Mouse (Mus musculus) gastrocnemius, postnatal 10 days (tissue): Measurements from ENCODE around the gene Ccdc24. TPM values are rescaled to one million over a fixed set of nuclear protein-coding genes. Genes with fewer than 3 reads are reported as not detected.

Source experiments
- DNase-seq: peaks from one replicate; pipeline ENCODE4 v3.0.0; 2021; ENCODE audit warnings: mixed read lengths
- long read RNA-seq, 2 experiments: library from polyadenylated mRNA; stranded (forward); transcript quantifications; one replicate each; pipeline ENCODE4 v2.0.0; 2021
- total RNA-seq, 2 experiments: library from RNA; stranded (reverse); gene quantifications; 2 replicates each; pipeline ENCODE4 v1.2.3; 2021

Gene Ccdc24
- under 1 TPM; 0.70 to 0.81 TPM for total RNA-seq
- long read RNA-seq, experiment 1, partial matches to known transcripts, result 0 of 1 reads
- long read RNA-seq, experiment 1, other reads (novel, unspliced or antisense), result 0 of 1 reads
- long read RNA-seq, experiment 2, result 0 reads

DNA sequence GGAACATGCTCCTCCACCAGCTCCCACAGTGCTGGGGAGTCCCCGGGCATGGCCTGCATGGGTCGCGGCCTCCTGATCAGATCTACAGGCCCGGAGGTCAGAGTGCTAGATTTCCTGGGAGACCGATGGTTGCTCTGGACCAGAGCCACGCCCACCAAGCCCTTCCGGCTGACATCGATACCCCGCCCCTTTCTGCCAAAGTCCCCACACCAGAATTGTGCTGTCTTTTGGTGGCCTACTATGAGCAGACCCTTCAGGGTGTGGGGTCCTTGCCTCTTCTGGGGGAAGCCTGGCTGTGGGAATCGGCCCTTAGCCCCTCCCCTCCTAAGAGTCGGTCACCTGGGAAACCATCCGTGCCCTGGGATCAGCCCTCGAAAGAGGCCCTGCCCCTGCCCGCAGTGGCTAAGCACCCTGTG, at the start of gene Ccdc24:
TSS of gene Ccdc24 (minus strand) at position 87 of the 416 bp plus-strand sequence.
- DNase-seq, result no peak

GRCm38 (mm10) chr4:117921358-117921757, 49.0 kb upstream of the Ccdc24 start:
- DNase-seq, result no peak

DNA sequence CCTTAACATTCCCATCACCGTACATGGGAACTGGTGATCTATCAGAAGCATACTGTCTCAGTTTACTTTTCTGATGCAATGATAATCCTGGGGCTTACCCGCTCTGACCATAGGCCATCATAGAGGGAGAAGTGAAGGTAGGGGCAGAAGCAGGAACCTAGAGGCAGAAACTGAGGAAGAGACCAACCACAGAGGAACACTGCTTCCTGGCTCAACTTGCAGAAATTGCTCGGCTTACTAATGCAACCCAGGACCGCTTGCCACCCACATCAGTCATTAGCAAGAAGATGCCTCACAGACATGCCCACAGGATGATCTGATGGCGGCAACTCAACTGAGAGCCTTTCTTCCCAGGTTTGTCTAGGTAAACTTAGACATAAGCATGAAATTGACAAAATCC, 46.4 kb upstream of the Ccdc24 start:
- DNase-seq, result no peak

- DNase-seq, result no peak
Observed at GRCm38 (mm10) chr4:117918261-117918660, 45.9 kb upstream of the Ccdc24 start.

GRCm38 (mm10) chr4:117917847-117918246, 45.5 kb upstream of the Ccdc24 start:
- DNase-seq, result no peak

DNA sequence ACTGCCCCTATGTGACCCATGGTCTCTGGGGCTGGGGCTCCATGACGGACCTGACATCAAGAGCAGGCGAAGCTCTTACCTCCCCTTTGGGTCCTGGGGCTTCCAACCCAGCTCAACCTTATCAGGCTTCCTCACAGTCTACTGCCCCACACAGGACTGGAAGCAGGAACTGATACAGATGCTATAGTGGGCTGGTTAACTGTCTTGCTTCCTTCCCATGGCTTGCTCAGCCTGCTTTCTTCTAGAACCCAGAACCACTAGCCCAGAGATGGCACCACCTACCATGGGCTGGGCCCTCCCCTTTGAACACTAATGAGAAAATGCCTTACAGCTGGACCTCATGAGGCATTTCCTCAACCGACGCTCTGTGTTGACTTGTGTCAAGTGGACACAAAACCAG, 45.0 kb upstream of the Ccdc24 start:
- DNase-seq, result no peak

GRCm38 (mm10) chr4:117916386-117916785, 44.0 kb upstream of the Ccdc24 start:
- no peak for DNase-seq

DNA sequence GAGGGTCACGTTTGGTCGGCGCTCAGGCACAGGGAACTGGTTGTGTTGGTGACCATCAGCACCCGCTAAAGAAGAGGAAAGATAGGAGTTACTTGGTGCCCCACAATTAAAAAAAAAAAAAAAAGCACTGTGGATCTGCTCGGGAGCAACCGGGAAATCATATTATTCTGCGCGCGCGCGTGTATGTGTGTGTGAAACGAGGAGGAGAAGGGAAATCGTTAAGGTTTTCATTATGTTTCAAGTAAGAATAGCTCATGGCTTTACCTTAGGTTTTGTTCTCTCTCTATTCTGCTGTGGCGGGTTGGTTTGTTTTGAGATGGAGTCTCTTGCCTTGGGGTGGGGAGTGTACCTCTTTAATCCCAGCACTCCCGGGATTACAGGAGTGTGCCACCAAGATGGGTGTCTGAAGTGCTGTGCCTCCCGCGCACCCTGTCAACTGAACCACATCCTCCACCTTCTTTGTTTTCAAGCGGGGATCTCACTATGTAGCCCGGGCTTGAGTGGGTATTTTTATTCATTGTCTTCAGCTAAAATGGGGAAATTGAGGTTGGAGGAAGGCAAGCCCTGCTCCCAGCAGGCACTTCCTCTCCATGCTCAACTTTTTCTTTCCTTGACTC, 43.2 kb upstream of the Ccdc24 start:
- DNase-seq, result no peak

DNA sequence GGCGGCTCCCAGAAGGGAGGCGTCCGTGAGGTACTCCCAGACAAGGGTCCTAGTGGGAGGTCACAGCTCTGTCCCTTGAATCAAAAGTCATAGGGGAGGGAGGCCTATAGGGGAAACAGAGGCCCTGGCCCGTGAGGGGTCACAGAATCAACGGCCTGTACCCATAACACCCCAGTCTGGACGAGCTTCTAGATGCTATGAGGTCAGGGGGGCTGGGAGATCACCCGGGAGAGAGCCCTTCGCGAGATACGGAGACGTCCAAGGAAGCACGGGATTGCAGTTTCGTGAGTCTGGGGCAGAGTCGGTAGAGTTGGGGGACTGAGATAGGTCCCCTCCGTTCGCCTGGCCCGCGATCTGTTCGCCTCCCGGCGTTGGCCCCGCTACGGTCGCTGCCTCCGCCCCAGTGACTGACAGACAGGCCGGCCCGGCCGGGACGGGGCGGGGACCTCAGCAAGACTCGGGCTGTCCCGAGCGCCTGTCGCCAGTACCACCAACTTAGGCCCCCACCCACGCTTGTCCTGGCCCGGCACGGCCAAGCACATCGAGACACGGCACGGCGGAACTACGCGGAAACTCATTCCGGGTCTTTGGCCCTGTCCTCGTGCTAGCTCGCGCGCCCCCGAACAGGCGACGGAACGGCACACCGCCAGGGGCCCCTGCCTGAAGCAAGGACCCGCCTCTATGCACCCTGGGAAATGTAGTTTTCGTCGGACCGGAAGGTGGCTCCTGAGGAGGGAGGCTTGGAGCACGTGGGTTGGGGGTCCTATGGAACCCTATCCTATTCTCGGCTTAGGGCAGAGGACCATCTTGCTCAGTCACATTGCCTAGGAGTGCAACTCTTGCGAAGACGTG, 42.5 kb upstream of the Ccdc24 start, which contains the start of gene Ipo13:
TSS of gene Ipo13 (minus strand) at position 409 of the 852 bp plus-strand sequence.
- peak; percentile 90 for DNase-seq

GRCm38 (mm10) chr4:117914031-117914430, 41.7 kb upstream of the Ccdc24 start:
- peak; percentile 66 for DNase-seq

DNA sequence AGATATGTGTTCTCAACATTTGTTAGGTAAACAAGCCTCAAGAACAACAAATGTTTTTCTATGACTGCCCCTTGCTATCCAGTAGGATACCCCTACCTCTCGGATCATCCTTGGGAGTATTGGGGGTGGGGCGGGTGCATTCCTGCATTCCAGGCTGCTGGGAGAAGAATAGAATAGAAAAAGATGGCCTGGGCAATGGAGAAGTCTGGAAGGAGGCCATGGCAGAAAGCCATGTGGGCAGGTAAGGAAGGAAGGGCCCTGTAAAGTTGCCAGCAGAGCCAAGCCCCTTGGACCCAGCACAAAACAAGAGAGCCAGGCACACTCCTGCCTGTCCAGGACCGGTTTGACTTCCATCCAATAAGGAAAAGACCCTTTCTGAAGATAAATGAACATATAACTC, 41.1 kb upstream of the Ccdc24 start:
- no peak for DNase-seq

GRCm38 (mm10) chr4:117912685-117913273, 40.4 kb upstream of the Ccdc24 start:
- DNase-seq, result no peak

- no peak for DNase-seq
Observed at GRCm38 (mm10) chr4:117912131-117912561, 39.8 kb upstream of the Ccdc24 start.

GRCm38 (mm10) chr4:117908834-117909453, 36.6 kb upstream of the Ccdc24 start:
- no peak for DNase-seq

- DNase-seq, result no peak
Observed at GRCm38 (mm10) chr4:117906196-117906595, 33.8 kb upstream of the Ccdc24 start.

- DNase-seq, result no peak
Observed at GRCm38 (mm10) chr4:117904761-117905160, 32.4 kb upstream of the Ccdc24 start.

GRCm38 (mm10) chr4:117904094-117904493, 31.7 kb upstream of the Ccdc24 start:
- no peak for DNase-seq

DNA sequence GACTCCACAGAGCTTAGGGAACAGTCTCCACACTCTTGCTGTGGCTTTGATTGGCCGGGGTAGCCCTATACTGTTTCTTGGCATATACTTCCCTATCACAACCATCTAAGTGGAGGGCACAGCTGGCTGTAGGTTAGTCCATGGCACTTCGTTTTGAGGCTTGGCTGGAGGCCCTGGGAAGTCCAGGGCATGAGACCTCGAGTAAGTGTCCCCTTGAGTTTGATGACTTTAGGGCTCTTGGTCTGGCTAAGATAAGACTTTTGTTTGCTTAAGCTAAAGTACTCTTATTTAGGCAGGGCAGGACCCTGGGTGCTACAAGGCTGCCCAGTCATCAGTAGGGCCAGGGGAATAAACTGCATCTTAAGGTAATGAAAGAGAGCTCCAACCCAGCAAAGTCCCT, 25.8 kb upstream of the Ccdc24 start:
- no peak for DNase-seq

GRCm38 (mm10) chr4:117896031-117896430, 23.7 kb upstream of the Ccdc24 start:
- DNase-seq, result no peak

DNA sequence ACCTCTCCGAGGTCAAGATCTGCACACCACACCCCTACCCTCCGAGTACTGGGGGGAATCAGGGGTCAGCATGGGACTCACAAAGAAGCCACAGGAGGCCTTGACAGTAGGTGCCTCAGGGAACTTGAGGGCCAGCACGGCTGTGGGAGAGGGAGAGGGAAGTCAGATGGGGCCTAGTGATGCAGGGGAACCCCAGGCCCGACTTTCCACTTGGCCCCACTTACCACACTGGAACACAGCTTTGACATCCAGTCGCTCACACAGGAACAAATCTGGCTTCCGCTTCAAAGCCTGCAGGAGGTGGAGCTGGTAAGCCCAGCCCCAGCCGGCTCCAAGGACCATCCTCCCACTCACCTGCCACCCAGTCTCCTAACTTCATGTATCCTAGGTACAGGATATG, 23.0 kb upstream of the Ccdc24 start:
- DNase-seq, result no peak

DNA sequence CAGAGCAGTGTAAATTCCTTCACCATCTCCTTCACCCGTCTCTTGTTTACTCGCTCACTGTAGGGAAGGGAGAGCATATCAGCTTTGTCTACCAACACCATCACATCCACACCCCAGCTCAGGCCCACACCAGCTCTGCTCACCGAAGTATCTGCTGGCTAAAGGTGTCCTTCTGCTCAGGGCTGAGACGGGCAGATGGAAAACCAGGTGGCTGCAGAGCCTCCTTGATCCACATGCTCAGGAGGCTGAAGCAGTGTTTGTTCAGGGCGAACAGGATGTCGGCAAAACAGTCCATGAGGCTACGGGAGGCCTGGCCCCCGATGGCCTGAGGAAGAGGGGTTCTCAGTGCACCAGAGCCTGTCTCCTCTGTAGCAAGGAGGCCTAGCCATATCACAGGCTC, 22.2 kb upstream of the Ccdc24 start:
- no peak for DNase-seq

DNA sequence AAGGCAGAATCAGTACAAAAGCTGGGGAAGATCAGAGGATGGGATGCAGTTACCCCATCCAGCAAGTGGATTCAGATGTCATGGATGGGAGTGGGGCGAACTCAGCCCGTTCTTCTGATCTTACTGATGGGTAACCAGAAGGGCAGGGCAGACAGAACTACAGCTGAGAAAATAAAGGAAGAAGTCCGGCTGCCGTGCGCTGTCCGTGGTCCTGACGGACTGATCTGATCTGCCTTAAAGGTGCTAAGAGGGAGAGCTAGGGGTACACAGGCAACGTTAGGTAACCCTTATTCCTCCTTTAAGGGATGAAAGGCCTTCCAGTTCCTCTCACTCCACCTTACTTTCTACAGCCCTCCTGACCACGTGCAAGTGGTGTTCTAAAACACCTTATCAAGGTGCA, 21.0 kb upstream of the Ccdc24 start:
- DNase-seq, result peak; percentile 51
